Comparison of ENCODE assay signal across 8 mouse cellular contexts in genomic region chr2:83644276-83645252, GRCm38 (mm10). TPM values are rescaled to one million over a fixed set of nuclear protein-coding genes. Genes with fewer than 3 reads are reported as not detected.
A peak's percentile ranks its signal among the peaks of the same experiment; 100 is the strongest.
DNase-seq lines count a peak whose midpoint lies in the region; ATAC-seq and TF ChIP-seq lines count a peak whose summit lies in the region.

Gene Zc3h15, plus strand, starts transcription at chr2:83644435.

- H3K27me3 ChIP-seq in forebrain, embryonic 10.5 days (ENCODE audit: poor library complexity, severe bottlenecking) = no peaks in the 10 kb centered on the region
- H3K27me3 ChIP-seq in heart, embryonic 15.5 days = no peaks in the 10 kb centered on the region
- H3K27me3 ChIP-seq in liver, embryonic 14.5 days (ENCODE audit: control insufficient read depth, insufficient read depth, low read length) = no peaks in the 10 kb centered on the region
- H3K27me3 ChIP-seq in neural tube, embryonic 11.5 days (ENCODE audit: control insufficient read depth, insufficient read depth, low read length) = no peaks in the 10 kb centered on the region
- H3K27me3 ChIP-seq in stomach, postnatal 0 days (ENCODE audit: control insufficient read depth, insufficient read depth, low read length) = peaks cover 3% of the 10 kb centered on the region; the same call in 1 of the 2 replicates

- no peaks in the 10 kb centered on the region for H3K9me3 ChIP-seq in forebrain, embryonic 10.5 days
- H3K9me3 ChIP-seq in heart, embryonic 15.5 days (replicated peaks) = no peaks in the 10 kb centered on the region
- no peaks in the 10 kb centered on the region for H3K9me3 ChIP-seq in liver, embryonic 14.5 days (ENCODE audit: control insufficient read depth, low read length)
- H3K9me3 ChIP-seq in neural tube, embryonic 11.5 days (ENCODE audit: control insufficient read depth, low read length) = no peaks in the 10 kb centered on the region
- H3K9me3 ChIP-seq in stomach, postnatal 0 days (ENCODE audit: control insufficient read depth, low read length) = no peaks in the 10 kb centered on the region

- under 1% methylated on average over 85 of the region's 100 CpGs for WGBS in forebrain, embryonic 10.5 days
- under 1% methylated on average over 95 of the region's 100 CpGs for WGBS in heart, embryonic 15.5 days
- WGBS in liver, embryonic 14.5 days (ENCODE audit: insufficient replicate concordance) = under 1% methylated on average over 91 of the region's 100 CpGs
- under 1% methylated on average over 86 of the region's 100 CpGs for WGBS in neural tube, embryonic 11.5 days
- WGBS in stomach, postnatal 0 days = under 1% methylated on average over 91 of the region's 100 CpGs

- H3K4me3 ChIP-seq in forebrain, embryonic 10.5 days = peak within 1 kb of the TSS; percentile 96
- peak within 1 kb of the TSS; percentile 96 for H3K4me3 ChIP-seq in heart, embryonic 15.5 days
- peak within 1 kb of the TSS; percentile 84 to 95 for H3K4me3 ChIP-seq in liver, embryonic 14.5 days (ENCODE audit: insufficient read depth in 1 of 2, low read depth in 2 of 2, low read length in 2 of 2)
- peak within 1 kb of the TSS; percentile 96 for H3K4me3 ChIP-seq in neural tube, embryonic 11.5 days (ENCODE audit: low read depth, low read length)
- H3K4me3 ChIP-seq in stomach, postnatal 0 days (ENCODE audit: low read depth, low read length) = peak within 1 kb of the TSS; percentile 89

- peaks cover 41% of the 10 kb centered on the region for H3K4me1 ChIP-seq in forebrain, embryonic 10.5 days
- peaks cover 8% of the 10 kb centered on the region for H3K4me1 ChIP-seq in heart, embryonic 15.5 days (replicated peaks)
- H3K4me1 ChIP-seq in liver, embryonic 14.5 days (replicated peaks; ENCODE audit: control insufficient read depth in 2 of 2, insufficient read depth in 2 of 2, low read length in 1 of 2) = peaks cover 0 to 9% of the 10 kb centered on the region in 2 experiments; a peak in 2 of 4 replicates
- peaks cover 11% of the 10 kb centered on the region; the same call in 1 of the 2 replicates for H3K4me1 ChIP-seq in neural tube, embryonic 11.5 days (ENCODE audit: control insufficient read depth, insufficient read depth, low read length)
- no peaks in the 10 kb centered on the region; the same call in 1 of the 2 replicates for H3K4me1 ChIP-seq in stomach, postnatal 0 days (replicated peaks; ENCODE audit: control insufficient read depth, insufficient read depth)

- H3K9ac ChIP-seq in heart, embryonic 15.5 days = peak within 1 kb of the TSS; percentile 97
- H3K9ac ChIP-seq in liver, embryonic 14.5 days (replicated peaks) = peak within 1 kb of the TSS; percentile 96
- peak within 1 kb of the TSS; percentile 97 for H3K9ac ChIP-seq in neural tube, embryonic 11.5 days (ENCODE audit: low read length)
- peak within 1 kb of the TSS; percentile 89 for H3K9ac ChIP-seq in stomach, postnatal 0 days (ENCODE audit: low read length)

- peak; percentile 77 for TF ChIP-seq CTCF in liver, embryonic 14.5 days (IDR thresholded peaks at IDR 0.05; ENCODE audit: low read depth)
- peak; percentile 85 for TF ChIP-seq CTCF in stomach, postnatal 0 days (IDR thresholded peaks at IDR 0.05; ENCODE audit: low read depth)

- H3K4me2 ChIP-seq in heart, embryonic 15.5 days = peak within 1 kb of the TSS; percentile 82
- H3K4me2 ChIP-seq in liver, embryonic 14.5 days (ENCODE audit: low read depth) = peak within 1 kb of the TSS; percentile 84
- peak within 1 kb of the TSS; percentile 79 for H3K4me2 ChIP-seq in neural tube, embryonic 11.5 days (ENCODE audit: low read depth)
- H3K4me2 ChIP-seq in stomach, postnatal 0 days (replicated peaks; ENCODE audit: low read depth) = peak within 1 kb of the TSS; percentile 66

- H3K36me3 ChIP-seq in forebrain, embryonic 10.5 days (replicated peaks) = no peaks in the 10 kb centered on the region
- H3K36me3 ChIP-seq in heart, embryonic 15.5 days = no peaks in the 10 kb centered on the region
- no peaks in the 10 kb centered on the region for H3K36me3 ChIP-seq in liver, embryonic 14.5 days (replicated peaks; ENCODE audit: control insufficient read depth, insufficient read depth, low read depth)
- H3K36me3 ChIP-seq in neural tube, embryonic 11.5 days (ENCODE audit: control insufficient read depth, insufficient read depth, low read length) = no peaks in the 10 kb centered on the region
- no peaks in the 10 kb centered on the region for H3K36me3 ChIP-seq in stomach, postnatal 0 days (ENCODE audit: control insufficient read depth, insufficient read depth, low read length)

- DNase-seq in CD8-positive naive resting alpha-beta T cell, adult 2 months (ENCODE audit: low read depth in 2 of 2, low spot score in 2 of 2) = peak; percentile 87 to 91
- peak; percentile 89 for DNase-seq in c-Kit-positive CD71-negative TER-119-negative erythroid progenitor cells, embryonic 14.5 days (ENCODE audit: low read depth)
- peak; percentile 92 for DNase-seq in forebrain, embryonic 10.5 days (ENCODE audit: extremely low spot score, low spot score)
- DNase-seq in kidney, postnatal 25 days = peak; percentile 94 to 96
- DNase-seq in liver, embryonic 14.5 days (ENCODE audit: low read depth in 3 of 3, low spot score in 3 of 3) = peak; percentile 83 to 86 (median 85)
- peak; percentile 97 for DNase-seq in neural tube, embryonic 11.5 days (ENCODE audit: low spot score)
- DNase-seq in stomach, postnatal 0 days (ENCODE audit: low spot score) = peak; percentile 96

- peak within 1 kb of the TSS; percentile 98 for H3K27ac ChIP-seq in forebrain, embryonic 10.5 days
- H3K27ac ChIP-seq in heart, embryonic 15.5 days = peak within 1 kb of the TSS; percentile 90
- peak within 1 kb of the TSS; percentile 72 for H3K27ac ChIP-seq in liver, embryonic 14.5 days
- peak within 1 kb of the TSS; percentile 85 for H3K27ac ChIP-seq in neural tube, embryonic 11.5 days (ENCODE audit: low read depth, low read length)
- peak within 1 kb of the TSS; percentile 92 for H3K27ac ChIP-seq in stomach, postnatal 0 days (replicated peaks)

- no peak for TF ChIP-seq EP300 in liver, embryonic 14.5 days (IDR thresholded peaks at IDR 0.05; ENCODE audit: low read depth)
- TF ChIP-seq EP300 in stomach, postnatal 0 days (optimal IDR thresholded peaks at IDR 0.05) = no peak

- ATAC-seq in heart, embryonic 15.5 days (replicated peaks; ENCODE audit: insufficient number of reproducible peaks, insufficient read depth, low FRiP score, low read depth) = peak; percentile 99
- ATAC-seq in liver, embryonic 14.5 days (ENCODE audit: insufficient read depth) = peak; percentile 100
- ATAC-seq in neural tube, embryonic 11.5 days (ENCODE audit: insufficient read depth, low FRiP score, low TSS enrichment) = peak; percentile 99
- peak; percentile 100 for ATAC-seq in stomach, postnatal 0 days (ENCODE audit: low FRiP score, low TSS enrichment)

RNA-seq across cellular contexts. Expression of gene Zc3h15, which starts in this region (rescaled TPM):
- polyA plus RNA-seq in forebrain, embryonic 10.5 days (2016; fragmentation: Nextera tagmentation; extraction: Ambion mirVana) = 142 and 152 TPM in 2 replicates
- 72.6 and 103 TPM in 2 replicates for polyA plus RNA-seq in heart, embryonic 15.5 days (2015; fragmentation: Nextera tagmentation; extraction: Ambion mirVana)
- polyA plus RNA-seq in liver, embryonic 14.5 days (2012; rRNA removed) = 18.2 and 40.7 TPM in 2 replicates
- 48.4 and 50.2 TPM in 2 replicates for polyA plus RNA-seq in liver, embryonic 14.5 days (2014; fragmentation: Nextera tagmentation; extraction: Ambion mirVana)
- polyA plus RNA-seq in neural tube, embryonic 11.5 days (2014; fragmentation: Nextera tagmentation; extraction: Ambion mirVana) = 161 and 164 TPM in 2 replicates
- 84.6 and 106 TPM in 2 replicates for polyA plus RNA-seq in stomach, postnatal 0 days (2015; fragmentation: Nextera tagmentation; extraction: Ambion mirVana)

Comparison
In these comparisons a context has a peak if more than half of its experiments do, and no peak if none do; other contexts are left out.
1. Peak in every context shown above with its lines: DNase-seq, ATAC-seq, H3K4me3 ChIP-seq and H3K27ac ChIP-seq.